Mouse (Mus musculus): ENCODE measurements around the gene Zfp385c.
"Not testable (repeated sequence)": the region's sequence is repeated elsewhere in the genome, so short reads cannot be mapped to it uniquely, and the experiment has no call there.

Gene Zfp385c

GRCm38 (mm10) chr11:100690389-100690788, 1.9 kb downstream of the Zfp385c start:
- DNase-seq (ENCODE audit: low spot score in 2 of 2): no peak

- DNase-seq (ENCODE audit: low spot score in 2 of 2): no peak
These were observed 3.8 kb downstream of the Zfp385c start for GRCm38 (mm10) chr11:100688443-100688842.

- DNase-seq (ENCODE audit: low spot score in 2 of 2): no peak
These were observed 5.0 kb downstream of the Zfp385c start for GRCm38 (mm10) chr11:100687265-100687664.

GRCm38 (mm10) chr11:100685371-100685770, 6.9 kb downstream of the Zfp385c start:
- no peak for DNase-seq (ENCODE audit: low spot score in 2 of 2)

GRCm38 (mm10) chr11:100684084-100684483, 8.2 kb downstream of the Zfp385c start:
- DNase-seq (ENCODE audit: low spot score in 2 of 2): no peak

GRCm38 (mm10) chr11:100682526-100682925, 9.7 kb downstream of the Zfp385c start:
- DNase-seq (ENCODE audit: low spot score in 2 of 2): no peak

GRCm38 (mm10) chr11:100681826-100682225, 10.4 kb downstream of the Zfp385c start:
- no peak for DNase-seq (ENCODE audit: low spot score in 2 of 2)

- DNase-seq (ENCODE audit: low spot score in 2 of 2): no peak
These were observed 14.4 kb downstream of the Zfp385c start for GRCm38 (mm10) chr11:100677810-100678209.

GRCm38 (mm10) chr11:100673169-100673568, 19.1 kb downstream of the Zfp385c start:
- peak in 1 of 2 experiments; percentile 19 for DNase-seq (ENCODE audit: low spot score in 2 of 2)

GRCm38 (mm10) chr11:100671956-100672355, 20.3 kb downstream of the Zfp385c start:
- no peak for DNase-seq (ENCODE audit: low spot score in 2 of 2)

GRCm38 (mm10) chr11:100671049-100671448, 21.2 kb downstream of the Zfp385c start:
- no peak for DNase-seq (ENCODE audit: low spot score in 2 of 2)

GRCm38 (mm10) chr11:100659806-100660205, 32.4 kb downstream of the Zfp385c start:
- DNase-seq (ENCODE audit: low spot score in 2 of 2): no peak

GRCm38 (mm10) chr11:100656458-100656857, 35.8 kb downstream of the Zfp385c start:
- DNase-seq (ENCODE audit: low spot score in 2 of 2): no peak

GRCm38 (mm10) chr11:100655589-100655988, 36.7 kb downstream of the Zfp385c start:
- not testable (repeated sequence) for DNase-seq (ENCODE audit: low spot score in 2 of 2)

GRCm38 (mm10) chr11:100651748-100652147, 40.5 kb downstream of the Zfp385c start:
- no peak for DNase-seq (ENCODE audit: low spot score in 2 of 2)

- no peak for DNase-seq (ENCODE audit: low spot score in 2 of 2)
These were observed 41.0 kb downstream of the Zfp385c start for GRCm38 (mm10) chr11:100651205-100651604.

- DNase-seq (ENCODE audit: low spot score in 2 of 2): no peak
These were observed 43.9 kb downstream of the Zfp385c start for GRCm38 (mm10) chr11:100648405-100648804.

- DNase-seq (ENCODE audit: low spot score in 2 of 2): no peak
These were observed 46.0 kb downstream of the Zfp385c start for GRCm38 (mm10) chr11:100646265-100646664.

GRCm38 (mm10) chr11:100643612-100644575, 48.4 kb downstream of the Zfp385c start:
- DNase-seq (ENCODE audit: low spot score in 2 of 2): no peak

- DNase-seq (ENCODE audit: low spot score in 2 of 2): peak in 1 of 2 experiments; percentile 34
These were observed 51.9 kb downstream of the Zfp385c start for GRCm38 (mm10) chr11:100640159-100640906.

- no peak for DNase-seq (ENCODE audit: low spot score in 2 of 2)
These were observed 57.7 kb downstream of the Zfp385c start for GRCm38 (mm10) chr11:100634530-100634929.

- DNase-seq (ENCODE audit: low spot score in 2 of 2): peak; percentile 34 to 56
These were observed 63.3 kb downstream of the Zfp385c start for GRCm38 (mm10) chr11:100628862-100629352.
